ENCODE assay signal across 17 mouse cellular contexts in the genomic region with DNA sequence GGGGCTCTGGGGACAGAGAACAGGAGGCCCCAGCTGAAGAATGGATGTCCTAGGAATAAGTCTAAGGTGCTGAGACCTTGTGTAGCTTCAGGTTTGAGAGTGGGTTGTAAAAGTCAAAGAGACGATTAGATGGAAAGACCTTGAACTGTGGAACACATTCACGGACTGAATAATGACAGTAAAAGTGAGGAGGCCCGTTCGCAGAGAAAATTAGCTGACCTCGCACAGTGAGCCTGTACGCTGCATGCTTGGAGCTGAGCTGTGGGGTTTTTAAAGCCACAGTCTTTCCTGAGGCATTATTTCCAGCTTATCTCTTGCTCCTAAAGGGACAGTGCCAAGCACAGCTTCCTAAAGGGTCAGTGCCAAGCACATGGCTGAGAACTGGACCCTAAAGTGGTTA.
DNase-seq lines count a peak whose midpoint lies in the region; ATAC-seq lines count a peak whose summit lies in the region.
"Had no signal": no experiment of that assay in that cellular context is flagged by ENCODE, and none has a peak within 500 bp of the region (broad histone marks: within the 10 kb centered on the region; RNA-seq: fewer than 3 reads in every experiment).

No protein-coding gene starts in this region.

- DNase-seq in heart, postnatal 14 days, result no peak
- DNase-seq in neural tube, embryonic 10.5 days (ENCODE audit: extremely low spot score, low spot score), result no peak
- no peak for DNase-seq in limb, embryonic 11.5 days (ENCODE audit: low spot score)
- DNase-seq in thymus, postnatal 4 days, result no peak
- DNase-seq in urinary bladder, postnatal 36 days (ENCODE audit: low spot score in 2 of 2), result no peak
- DNase-seq: cerebellum, adult 8-10 months; gastrocnemius, postnatal 36 days; liver, postnatal 0 days; right cerebral cortex, postnatal 4 days; thymus, postnatal 36 days had no signal

- WGBS in heart, embryonic 12.5 days, result 70% methylated on average over 6 of the region's 6 CpGs
- WGBS in neural tube, embryonic 13.5 days, result 75% methylated on average over 6 of the region's 6 CpGs
- 74% methylated on average over 6 of the region's 6 CpGs for WGBS in limb, embryonic 11.5 days

- H3K27ac ChIP-seq in heart, embryonic 12.5 days (ENCODE audit: poor library complexity, severe bottlenecking), result peak overlapping the region; percentile 28; the same call in 1 of the 2 replicates
- H3K27ac ChIP-seq in neural tube, embryonic 13.5 days (replicated peaks), result peak overlapping the region; percentile 33; the same call in 1 of the 2 replicates
- 0 out of 2 replicates have a peak overlapping the region, but pooled peaks have one; percentile 14 for H3K27ac ChIP-seq in limb, embryonic 11.5 days (replicated peaks; ENCODE audit: low read depth, low read length)
- H3K27ac ChIP-seq: macrophage; stomach, embryonic 15.5 days had no signal

- no peaks in the 10 kb centered on the region for H3K27me3 ChIP-seq in heart, embryonic 12.5 days (replicated peaks)
- no peaks in the 10 kb centered on the region for H3K27me3 ChIP-seq in neural tube, embryonic 13.5 days
- no peaks in the 10 kb centered on the region for H3K27me3 ChIP-seq in limb, embryonic 11.5 days (ENCODE audit: control insufficient read depth, insufficient read depth, low read length)
- H3K27me3 ChIP-seq: CH12.LX; midbrain, embryonic 15.5 days; Patski; stomach, embryonic 15.5 days had no signal

- ATAC-seq in heart, embryonic 12.5 days (ENCODE audit: insufficient number of reproducible peaks, low FRiP score), result no peak
- ATAC-seq in neural tube, embryonic 13.5 days (ENCODE audit: low read depth), result no peak
- no peak for ATAC-seq in limb, embryonic 11.5 days (ENCODE audit: insufficient number of reproducible peaks, low FRiP score, low TSS enrichment, low read depth)
- ATAC-seq: liver, postnatal 0 days; midbrain, embryonic 15.5 days; Patski had no signal

- peaks cover 53% of the 10 kb centered on the region for H3K4me1 ChIP-seq in heart, embryonic 12.5 days (replicated peaks)
- H3K4me1 ChIP-seq in neural tube, embryonic 13.5 days (replicated peaks), result peaks cover 25% of the 10 kb centered on the region
- H3K4me1 ChIP-seq in limb, embryonic 11.5 days (ENCODE audit: control insufficient read depth, insufficient read depth, low read length), result peaks cover 27% of the 10 kb centered on the region

- H3K36me3 ChIP-seq in heart, embryonic 12.5 days, result peaks cover 4% of the 10 kb centered on the region
- H3K36me3 ChIP-seq in neural tube, embryonic 13.5 days, result no peaks in the 10 kb centered on the region
- H3K36me3 ChIP-seq in limb, embryonic 11.5 days (ENCODE audit: control insufficient read depth, insufficient read depth, low read length), result peaks cover 3% of the 10 kb centered on the region; the same call in 1 of the 2 replicates
- H3K36me3 ChIP-seq: midbrain, embryonic 15.5 days; stomach, embryonic 15.5 days had no signal

- no peak overlapping the region for H3K4me3 ChIP-seq in heart, embryonic 12.5 days
- H3K4me3 ChIP-seq in neural tube, embryonic 13.5 days, result no peak overlapping the region
- no peak overlapping the region for H3K4me3 ChIP-seq in limb, embryonic 11.5 days (ENCODE audit: low read depth, low read length)
- H3K4me3 ChIP-seq: midbrain, embryonic 15.5 days; stomach, embryonic 15.5 days had no signal

- no peaks in the 10 kb centered on the region; the same call in 1 of the 2 replicates for H3K9me3 ChIP-seq in heart, embryonic 12.5 days (replicated peaks)
- peaks cover 8% of the 10 kb centered on the region for H3K9me3 ChIP-seq in neural tube, embryonic 13.5 days
- H3K9me3 ChIP-seq in limb, embryonic 11.5 days (ENCODE audit: control insufficient read depth, low read length), result no peaks in the 10 kb centered on the region
- H3K9me3 ChIP-seq: midbrain, embryonic 15.5 days; stomach, embryonic 15.5 days had no signal

- peak overlapping the region; percentile 44; the same call in 1 of the 2 replicates for H3K9ac ChIP-seq in heart, embryonic 12.5 days
- H3K9ac ChIP-seq in neural tube, embryonic 13.5 days, result 0 out of 2 replicates have a peak overlapping the region, but pooled peaks have one; percentile 17
- H3K9ac ChIP-seq in limb, embryonic 11.5 days (ENCODE audit: low read length), result no peak overlapping the region
- H3K9ac ChIP-seq: liver, postnatal 0 days; midbrain, embryonic 15.5 days; stomach, embryonic 15.5 days had no signal

- no peak overlapping the region for H3K4me2 ChIP-seq in heart, embryonic 12.5 days
- no peak overlapping the region for H3K4me2 ChIP-seq in neural tube, embryonic 13.5 days
- H3K4me2 ChIP-seq in limb, embryonic 11.5 days (ENCODE audit: low read depth, severe bottlenecking), result no peak overlapping the region
- H3K4me2 ChIP-seq: midbrain, embryonic 15.5 days; stomach, embryonic 15.5 days had no signal

- intact Hi-C loops in heart, postnatal 14 days (cut with DNase I), result no loop called here
